Mouse (Mus musculus): ENCODE results near the gene Cbfa2t2.
A peak's percentile ranks its signal among the peaks of the same experiment; 100 is the strongest.

Gene Cbfa2t2

DNA sequence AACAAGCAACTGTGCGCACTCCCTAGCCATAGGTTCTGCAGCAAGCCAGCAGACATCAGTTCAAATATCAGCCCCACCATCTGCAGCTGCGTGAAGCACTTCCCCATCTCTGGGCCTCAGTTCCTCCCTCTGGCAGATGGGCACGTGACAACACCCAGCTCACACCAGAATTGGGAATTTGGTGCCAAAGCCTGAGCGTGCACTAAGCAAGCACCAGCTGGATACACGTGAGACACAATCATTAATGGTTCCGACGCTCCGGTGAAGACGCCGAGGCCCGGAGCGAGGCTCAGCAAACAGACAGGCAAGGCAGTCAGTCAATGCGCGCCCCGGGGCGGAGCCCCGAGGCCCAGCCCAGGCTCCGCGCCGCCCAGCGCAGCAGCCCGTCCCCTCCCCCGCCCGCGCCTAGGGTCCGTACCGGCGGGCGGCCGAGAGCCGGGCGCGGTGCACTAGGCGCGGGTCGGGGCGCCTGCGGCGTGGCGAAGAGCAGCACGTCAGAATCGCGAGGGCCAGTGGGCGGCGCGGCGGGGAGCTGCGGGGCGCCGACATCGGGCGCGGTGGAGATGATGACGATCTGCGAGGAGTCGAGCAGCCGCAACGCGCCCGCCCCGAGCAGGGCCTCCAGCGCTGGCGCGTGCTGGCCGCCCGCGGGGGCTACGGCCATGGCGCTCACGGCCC is 132.9 kb downstream of the Cbfa2t2 start:
- peak in 1 of 2 experiments; percentile 48 for DNase-seq (ENCODE audit: low spot score in 2 of 2)

GRCm38 (mm10) chr2:154569836-154570286 is 133.6 kb downstream of the Cbfa2t2 start, which contains the start of gene E2f1:
Gene E2f1 (minus strand): TSS chr2:154569892.
- peak; percentile 88 to 92 for DNase-seq (ENCODE audit: low spot score in 2 of 2)

- DNase-seq (ENCODE audit: low spot score in 2 of 2): no peak
These were observed 134.4 kb downstream of the Cbfa2t2 start for GRCm38 (mm10) chr2:154570666-154571065.

DNA sequence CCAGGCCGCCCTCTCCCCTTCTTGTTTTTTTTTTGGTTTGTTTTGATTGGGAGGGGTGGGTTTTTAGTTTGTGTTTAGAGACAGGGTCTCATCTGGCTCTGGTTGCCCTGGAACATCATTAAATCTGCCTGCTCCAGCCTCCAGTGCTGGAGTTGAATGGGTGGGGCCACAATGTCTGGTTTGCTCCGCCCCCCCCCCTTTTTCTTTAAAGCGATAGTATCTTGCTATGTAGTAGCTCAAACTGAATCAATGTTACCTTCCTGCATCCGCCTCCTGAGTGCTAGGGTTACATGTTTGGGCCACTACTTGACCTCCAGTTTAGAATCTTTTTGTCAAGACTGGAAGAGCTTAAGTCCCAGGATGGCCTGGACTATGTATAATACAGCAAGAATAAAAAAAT is 135.0 kb downstream of the Cbfa2t2 start:
- DNase-seq (ENCODE audit: low spot score in 2 of 2): no peak

- no peak for DNase-seq (ENCODE audit: low spot score in 2 of 2)
These were observed 135.7 kb downstream of the Cbfa2t2 start for GRCm38 (mm10) chr2:154571976-154572375.

- no peak for DNase-seq (ENCODE audit: low spot score in 2 of 2)
These were observed 136.7 kb downstream of the Cbfa2t2 start for GRCm38 (mm10) chr2:154572996-154573395.

DNA sequence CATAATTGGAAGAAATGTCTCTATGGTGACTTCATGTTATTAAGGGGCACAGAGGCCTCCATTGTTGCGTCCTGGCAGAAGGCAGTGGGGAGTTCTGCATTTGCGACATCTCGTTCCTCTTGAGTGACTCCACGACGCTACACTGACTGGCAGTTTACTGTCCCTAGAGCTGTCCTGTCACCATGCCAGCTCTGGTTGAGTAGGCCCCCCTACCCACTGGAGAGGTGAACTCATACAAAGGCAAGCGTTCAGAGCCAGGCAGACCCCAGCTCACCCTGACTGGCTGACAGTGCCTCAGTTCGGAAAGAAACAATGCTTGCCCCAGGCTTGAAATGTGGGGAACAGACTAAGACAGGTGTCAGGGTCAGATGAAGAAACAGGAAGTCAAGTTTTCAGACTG is 138.0 kb downstream of the Cbfa2t2 start:
- DNase-seq (ENCODE audit: low spot score in 2 of 2): peak in 1 of 2 experiments; percentile 37

DNA sequence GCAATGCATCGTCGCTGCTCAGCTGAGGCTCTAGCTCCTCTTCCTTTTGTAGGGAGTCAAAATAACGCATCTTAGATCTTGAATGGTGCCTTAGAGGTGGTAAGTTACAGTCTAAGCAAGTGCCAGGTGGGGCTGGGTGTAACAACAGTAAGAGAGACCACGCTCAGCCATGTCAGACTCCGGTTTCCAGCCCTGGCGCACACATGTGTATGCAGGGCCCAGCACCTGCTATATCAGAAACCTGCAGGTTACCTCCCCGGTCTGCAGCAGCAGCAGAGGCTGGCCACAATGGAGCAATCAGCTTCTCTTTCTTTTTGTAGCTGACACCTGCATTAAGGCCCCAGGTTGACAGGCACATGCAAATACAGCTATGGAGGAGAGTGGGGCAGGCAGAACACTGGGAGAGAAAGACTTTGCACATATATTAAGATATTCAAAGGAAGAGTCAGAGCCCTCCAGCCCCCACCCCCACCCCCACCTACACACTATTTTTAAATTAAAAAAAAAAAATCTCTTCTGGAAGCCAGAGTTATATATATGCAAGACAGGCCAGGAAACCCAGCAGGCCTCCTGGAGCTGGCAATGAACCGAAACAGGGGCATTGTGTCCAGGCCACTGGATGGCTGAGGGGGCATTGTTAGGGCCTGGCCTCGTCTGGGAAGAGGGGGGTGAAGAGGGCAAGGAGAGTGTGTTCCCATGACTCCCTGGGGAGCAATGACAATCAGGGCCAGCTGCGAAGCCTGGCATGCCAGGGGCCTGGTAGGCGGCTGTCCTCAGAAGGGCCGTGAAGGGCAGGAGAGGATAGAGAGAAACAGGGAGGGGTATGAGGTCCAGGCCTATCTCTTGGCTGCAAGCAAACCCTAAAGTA is 140.8 kb downstream of the Cbfa2t2 start:
- DNase-seq (ENCODE audit: low spot score in 2 of 2): no peak

GRCm38 (mm10) chr2:154577744-154578067 is 141.4 kb downstream of the Cbfa2t2 start:
- DNase-seq (ENCODE audit: low spot score in 2 of 2): no peak

GRCm38 (mm10) chr2:154580586-154580985 is 144.3 kb downstream of the Cbfa2t2 start:
- no peak for DNase-seq (ENCODE audit: low spot score in 2 of 2)

- no peak for DNase-seq (ENCODE audit: low spot score in 2 of 2)
These were observed 145.1 kb downstream of the Cbfa2t2 start for GRCm38 (mm10) chr2:154581421-154581820.

GRCm38 (mm10) chr2:154583906-154584872 is 147.9 kb downstream of the Cbfa2t2 start:
- DNase-seq (ENCODE audit: low spot score in 2 of 2): no peak

DNA sequence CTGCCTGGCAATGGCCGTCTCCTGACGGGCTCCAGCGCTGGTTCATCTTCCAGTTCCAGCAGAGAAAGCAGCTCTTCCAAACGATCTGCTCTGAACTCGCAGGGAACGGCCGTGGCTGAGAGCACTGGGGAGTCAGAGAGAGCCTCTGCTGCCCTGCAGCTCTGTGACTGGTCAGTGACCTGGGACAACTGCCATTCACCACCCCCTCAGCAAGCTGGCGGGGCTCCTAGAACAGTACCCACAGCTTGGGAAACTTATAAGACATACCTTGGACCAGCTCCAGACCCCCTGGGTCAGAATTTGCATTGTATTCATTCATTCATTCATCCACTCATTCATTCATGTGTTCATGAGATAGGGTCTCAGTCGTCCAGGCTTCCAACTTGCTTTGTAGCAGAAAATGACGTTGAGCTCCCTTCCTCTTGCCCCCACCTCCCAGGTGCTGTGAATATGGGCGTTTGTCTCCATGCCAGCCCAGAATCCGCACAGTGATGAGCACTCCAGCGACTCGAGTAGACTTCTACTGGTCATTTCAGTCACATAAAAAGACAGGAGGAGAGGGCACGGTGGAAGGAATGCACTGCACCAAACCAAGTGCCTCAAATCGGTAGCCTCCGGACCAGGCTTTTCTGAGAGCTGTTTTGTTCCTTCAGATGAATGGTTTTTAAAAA is 148.8 kb downstream of the Cbfa2t2 start:
- DNase-seq (ENCODE audit: low spot score in 2 of 2): no peak

GRCm38 (mm10) chr2:154586405-154586804 is 150.1 kb downstream of the Cbfa2t2 start:
- DNase-seq (ENCODE audit: low spot score in 2 of 2): peak in 1 of 2 experiments; percentile 29
